Mouse (Mus musculus): ENCODE measurements around the gene Zfp787. TPM values are rescaled to one million over a fixed set of nuclear protein-coding genes. Genes with fewer than 3 reads are reported as not detected.
"Not testable (repeated sequence)": the region's sequence is repeated elsewhere in the genome, so short reads cannot be mapped to it uniquely, and the experiment has no call there.

The Zfp787 gene
- total RNA-seq, 2 experiments from 2014 or later = 27.1 to 32.7 TPM

DNA sequence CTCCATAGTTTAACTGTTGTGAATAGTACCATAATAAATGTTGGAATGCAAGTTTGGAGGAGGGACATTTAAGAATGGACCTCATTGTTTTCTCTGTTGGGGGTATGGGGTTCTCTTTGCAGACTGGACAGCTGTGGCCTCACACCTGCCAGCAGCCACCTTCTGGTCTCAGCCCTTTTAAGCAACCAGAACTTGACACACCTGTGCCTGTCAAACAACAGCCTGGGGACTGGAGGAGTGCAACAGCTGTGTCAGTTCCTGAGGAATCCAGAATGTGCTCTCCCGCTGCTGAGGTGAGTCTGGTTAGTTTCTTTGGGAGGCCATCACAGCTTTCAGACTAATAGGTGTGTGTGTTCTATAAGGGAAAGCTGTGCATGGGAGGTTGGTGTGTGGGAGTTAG, 34.7 kb downstream of the Zfp787 start:
- not testable (repeated sequence) for DNase-seq (ENCODE audit: low spot score in 2 of 2)

GRCm38 (mm10) chr7:6120104-6120503, 35.7 kb downstream of the Zfp787 start:
- DNase-seq (ENCODE audit: low spot score in 2 of 2) = not testable (repeated sequence)

DNA sequence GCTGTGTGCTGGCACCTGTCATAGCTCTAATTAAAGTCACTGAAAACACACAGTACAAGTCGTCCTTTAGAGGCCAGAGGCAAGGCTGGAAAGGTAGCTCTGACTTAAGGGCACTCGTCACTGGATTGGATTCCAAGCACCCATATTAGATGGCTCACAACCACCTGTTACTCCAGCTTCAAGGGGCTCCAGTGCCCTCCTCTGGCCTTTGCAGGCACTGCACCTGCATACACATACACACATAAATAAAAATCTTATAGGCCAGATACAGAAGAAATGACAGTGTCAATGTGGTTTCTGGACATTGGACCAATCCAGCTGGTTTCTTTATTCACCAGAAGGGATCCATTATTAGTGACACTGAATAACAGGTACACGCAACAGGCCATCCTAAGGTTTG, 36.3 kb downstream of the Zfp787 start:
- DNase-seq (ENCODE audit: low spot score in 2 of 2) = no peak

Other genes with a start within 250 kb of the Zfp787 start
- not detected for gene Vmn1r65, start 145.0 kb downstream of the Zfp787 start, total RNA-seq (2021)
- not detected for gene Nlrp4c, start 110.8 kb downstream of the Zfp787 start, total RNA-seq (2021)
- gene Zfp444, start 16.2 kb upstream of the Zfp787 start, total RNA-seq (2021) = 10 to 100 TPM; 55.9 to 65.8 TPM
- not detected for gene Galp, start 41.1 kb upstream of the Zfp787 start, total RNA-seq (2021)
- gene Zscan5b, start 66.3 kb upstream of the Zfp787 start, total RNA-seq (2021) = not detected
- not detected for gene Epp13, start 96.7 kb upstream of the Zfp787 start, total RNA-seq (2021)
- gene Zfp667, start 130.6 kb upstream of the Zfp787 start, total RNA-seq (2021) = 10 to 100 TPM; 14.5 to 17.2 TPM
- gene Zfp583, start 175.3 kb upstream of the Zfp787 start, total RNA-seq (2021) = 10 to 100 TPM; 17.6 to 17.8 TPM
- 1 to 10 TPM; 5.6 to 6.8 TPM for gene Gm3854, start 187.8 kb upstream of the Zfp787 start, total RNA-seq (2021)
- 1 to 10 TPM; 5.2 to 5.8 TPM for gene Zfp78, start 207.3 kb upstream of the Zfp787 start, total RNA-seq (2021)
- 10 to 100 TPM in 1 of 2 experiments, 1 to 10 TPM in 1; 8.6 to 10.3 TPM for gene Zfp28, start 227.3 kb upstream of the Zfp787 start, total RNA-seq (2021)
- 10 to 100 TPM; 18.5 to 19.0 TPM for gene Smim17, start 242.7 kb upstream of the Zfp787 start, total RNA-seq (2021)

All from layer of hippocampus, postnatal 10 days (tissue).